In the genomic region with DNA sequence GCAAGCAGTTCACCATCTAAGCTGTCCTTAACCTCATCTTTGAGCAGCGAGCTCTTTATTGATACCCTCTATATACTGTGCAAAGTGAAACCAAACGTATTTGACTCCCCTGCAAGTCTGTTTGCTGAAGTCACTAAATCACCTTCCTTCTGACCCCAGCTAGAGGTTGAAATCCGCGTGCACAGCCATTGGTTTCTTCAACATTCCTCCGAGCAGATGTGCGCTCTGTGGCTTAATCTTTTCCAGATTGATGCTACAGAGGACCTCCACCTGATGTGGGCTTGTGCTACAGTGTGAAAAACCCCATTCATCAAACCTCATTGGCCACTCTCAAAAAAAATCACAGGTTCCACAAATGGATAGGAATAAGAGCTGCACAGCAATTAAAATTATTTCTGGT, we compare ENCODE assay signal across 16 mouse cellular contexts.
"Had no signal": no experiment of that assay in that cellular context is flagged by ENCODE, and none has a peak within 500 bp of the region (broad histone marks: within the 10 kb centered on the region; RNA-seq: fewer than 3 reads in every experiment).

No protein-coding gene starts in this region.

- DNase-seq: kidney, adult 18-20 months; kidney, postnatal 10 days; liver; liver, embryonic 13.5 days; liver, postnatal 0 days; lung, postnatal 14 days; right cerebral cortex, adult 18-20 months; right cerebral cortex, postnatal 25 days; thymus, adult 2 months; thymus, postnatal 36 days had no signal

- H3K27ac ChIP-seq: intestine, embryonic 15.5 days; left cerebral cortex, adult 2 months; limb, embryonic 12.5 days; liver, embryonic 13.5 days; lung, embryonic 15.5 days; midbrain, embryonic 13.5 days; neural tube, embryonic 12.5 days had no signal

- H3K9ac ChIP-seq: intestine, embryonic 15.5 days; limb, embryonic 12.5 days; liver, embryonic 13.5 days; liver, postnatal 0 days; lung, embryonic 15.5 days; midbrain, embryonic 13.5 days; neural tube, embryonic 12.5 days had no signal

- H3K9me3 ChIP-seq: intestine, embryonic 15.5 days; limb, embryonic 12.5 days; liver, embryonic 13.5 days; lung, embryonic 15.5 days; midbrain, embryonic 13.5 days; neural tube, embryonic 12.5 days had no signal

- H3K4me2 ChIP-seq: intestine, embryonic 15.5 days; limb, embryonic 12.5 days; liver, embryonic 13.5 days; lung, embryonic 15.5 days; midbrain, embryonic 13.5 days; neural tube, embryonic 12.5 days had no signal

- H3K4me1 ChIP-seq: intestine, embryonic 15.5 days; liver, embryonic 13.5 days; midbrain, embryonic 13.5 days had no signal

- H3K4me3 ChIP-seq: intestine, embryonic 15.5 days; left cerebral cortex, adult 2 months; limb, embryonic 12.5 days; liver, embryonic 13.5 days; lung, embryonic 15.5 days; midbrain, embryonic 13.5 days; neural tube, embryonic 12.5 days had no signal

- H3K27me3 ChIP-seq: intestine, embryonic 15.5 days; liver, embryonic 13.5 days; lung, embryonic 15.5 days; neural tube, embryonic 12.5 days had no signal

- H3K36me3 ChIP-seq: intestine, embryonic 15.5 days; limb, embryonic 12.5 days; liver, embryonic 13.5 days; lung, embryonic 15.5 days; midbrain, embryonic 13.5 days; neural tube, embryonic 12.5 days had no signal

- ATAC-seq: intestine, embryonic 15.5 days; liver, postnatal 0 days; midbrain, embryonic 13.5 days had no signal
